Mouse (Mus musculus): ENCODE data around the gene Wbp4. TPM values are rescaled to one million over a fixed set of nuclear protein-coding genes. Genes with fewer than 3 reads are reported as not detected.
"Not testable (repeated sequence)": the region's sequence is repeated elsewhere in the genome, so short reads cannot be mapped to it uniquely, and the experiment has no call there.

Wbp4 gene
- polyA plus RNA-seq, 1 experiment, result 54.1 TPM

- no peak overlapping the region for H3K27ac ChIP-seq (ENCODE audit: insufficient read depth, low read length)
- H3K4me1 ChIP-seq (ENCODE audit: control insufficient read depth, insufficient read depth, low read length), result no peaks in the 10 kb centered on the region
- H3K4me3 ChIP-seq (ENCODE audit: insufficient read depth, low read length), result no peak overlapping the region
- TF ChIP-seq CTCF (IDR thresholded peaks at IDR 0.05; ENCODE audit: borderline replicate concordance, insufficient read depth, low read length), result peak; percentile 72; the same call in 1 of the 2 replicates
- no peak for TF ChIP-seq POLR2A (IDR thresholded peaks at IDR 0.05; ENCODE audit: low read depth, low read length)
Measured at GRCm38 (mm10) chr14:79467621-79468020, 13.7 kb downstream of the Wbp4 start.

GRCm38 (mm10) chr14:79465623-79466022, 15.7 kb downstream of the Wbp4 start:
- Histone ChIP-seq H3K4me3 (ENCODE audit: insufficient read depth, low read length) (no peak overlapping the region), H3K27ac (ENCODE audit: insufficient read depth, low read length) (no peak overlapping the region), H3K4me1 (ENCODE audit: control insufficient read depth, insufficient read depth, low read length) (no peaks in the 10 kb centered on the region)
- TF ChIP-seq POLR2A (IDR thresholded peaks at IDR 0.05; ENCODE audit: low read depth, low read length), result no peak
- TF ChIP-seq CTCF (IDR thresholded peaks at IDR 0.05; ENCODE audit: borderline replicate concordance, insufficient read depth, low read length), result no peak

- Histone ChIP-seq H3K27ac (ENCODE audit: insufficient read depth, low read length) (no peak overlapping the region), H3K4me1 (ENCODE audit: control insufficient read depth, insufficient read depth, low read length) (no peaks in the 10 kb centered on the region), H3K4me3 (ENCODE audit: insufficient read depth, low read length) (no peak overlapping the region)
- no peak for TF ChIP-seq POLR2A (IDR thresholded peaks at IDR 0.05; ENCODE audit: low read depth, low read length)
- TF ChIP-seq CTCF (IDR thresholded peaks at IDR 0.05; ENCODE audit: borderline replicate concordance, insufficient read depth, low read length), result no peak
Measured at GRCm38 (mm10) chr14:79460988-79461387, 20.3 kb downstream of the Wbp4 start.

- no peak for TF ChIP-seq POLR2A (IDR thresholded peaks at IDR 0.05; ENCODE audit: low read depth, low read length)
- TF ChIP-seq CTCF (IDR thresholded peaks at IDR 0.05; ENCODE audit: borderline replicate concordance, insufficient read depth, low read length), result no peak
- Histone ChIP-seq H3K4me1 (ENCODE audit: control insufficient read depth, insufficient read depth, low read length) (no peaks in the 10 kb centered on the region), H3K27ac (ENCODE audit: insufficient read depth, low read length) (no peak overlapping the region), H3K4me3 (ENCODE audit: insufficient read depth, low read length) (no peak overlapping the region)
Measured at GRCm38 (mm10) chr14:79460401-79460800, 20.9 kb downstream of the Wbp4 start.

- H3K27ac ChIP-seq (ENCODE audit: insufficient read depth, low read length); H3K4me1 ChIP-seq (ENCODE audit: control insufficient read depth, insufficient read depth, low read length); H3K4me3 ChIP-seq (ENCODE audit: insufficient read depth, low read length): not testable (repeated sequence)
Measured at GRCm38 (mm10) chr14:79452591-79452934, 28.8 kb downstream of the Wbp4 start.

GRCm38 (mm10) chr14:79451681-79452590, 29.4 kb downstream of the Wbp4 start, which contains the start of gene Kbtbd6:
Kbtbd6 (plus strand) TSS chr14:79451835.
- peak within 1 kb of the TSS; percentile 46 for H3K4me3 ChIP-seq (ENCODE audit: insufficient read depth, low read length)
- not testable (repeated sequence) for H3K27ac ChIP-seq (ENCODE audit: insufficient read depth, low read length)
- peak; percentile 67 for TF ChIP-seq POLR2A (IDR thresholded peaks at IDR 0.05; ENCODE audit: low read depth, low read length)

GRCm38 (mm10) chr14:79445055-79445620, 36.2 kb downstream of the Wbp4 start:
- TF ChIP-seq CTCF (IDR thresholded peaks at IDR 0.05; ENCODE audit: borderline replicate concordance, insufficient read depth, low read length), result no peak
- TF ChIP-seq POLR2A (IDR thresholded peaks at IDR 0.05; ENCODE audit: low read depth, low read length), result no peak
- Histone ChIP-seq H3K4me3 (ENCODE audit: insufficient read depth, low read length) (no peak overlapping the region), H3K4me1 (ENCODE audit: control insufficient read depth, insufficient read depth, low read length) (no peaks in the 10 kb centered on the region), H3K27ac (ENCODE audit: insufficient read depth, low read length) (no peak overlapping the region)

More at GRCm38 (mm10) chr14:79451681-79452590, 29.4 kb downstream of the Wbp4 start, which contains the start of gene Kbtbd6:
- H3K4me1 ChIP-seq (ENCODE audit: control insufficient read depth, insufficient read depth, low read length), result not testable (repeated sequence)

- Histone ChIP-seq H3K4me3 (ENCODE audit: insufficient read depth, low read length) (no peak overlapping the region), H3K4me1 (ENCODE audit: control insufficient read depth, insufficient read depth, low read length) (no peaks in the 10 kb centered on the region), H3K27ac (ENCODE audit: insufficient read depth, low read length) (no peak overlapping the region)
- TF ChIP-seq POLR2A (IDR thresholded peaks at IDR 0.05; ENCODE audit: low read depth, low read length), result no peak
- TF ChIP-seq CTCF (IDR thresholded peaks at IDR 0.05; ENCODE audit: borderline replicate concordance, insufficient read depth, low read length), result no peak
Measured at GRCm38 (mm10) chr14:79444601-79445000, 36.7 kb downstream of the Wbp4 start.

- Histone ChIP-seq H3K27ac (ENCODE audit: insufficient read depth, low read length) (no peak overlapping the region), H3K4me1 (ENCODE audit: control insufficient read depth, insufficient read depth, low read length) (no peaks in the 10 kb centered on the region), H3K4me3 (ENCODE audit: insufficient read depth, low read length) (no peak overlapping the region)
- TF ChIP-seq CTCF (IDR thresholded peaks at IDR 0.05; ENCODE audit: borderline replicate concordance, insufficient read depth, low read length) (no peak), POLR2A (IDR thresholded peaks at IDR 0.05; ENCODE audit: low read depth, low read length) (no peak)
Measured at GRCm38 (mm10) chr14:79441441-79441840, 39.9 kb downstream of the Wbp4 start.

- Histone ChIP-seq H3K4me1 (ENCODE audit: control insufficient read depth, insufficient read depth, low read length) (no peaks in the 10 kb centered on the region), H3K27ac (ENCODE audit: insufficient read depth, low read length) (no peak overlapping the region), H3K4me3 (ENCODE audit: insufficient read depth, low read length) (no peak overlapping the region)
- TF ChIP-seq CTCF (IDR thresholded peaks at IDR 0.05; ENCODE audit: borderline replicate concordance, insufficient read depth, low read length) (no peak), POLR2A (IDR thresholded peaks at IDR 0.05; ENCODE audit: low read depth, low read length) (no peak)
Measured at GRCm38 (mm10) chr14:79440655-79441054, 40.7 kb downstream of the Wbp4 start.
